Mouse (Mus musculus) embryonic fibroblast, embryonic 13.5 days (primary cell): ENCODE measurements at regions not wholly inside any gene's neighbourhood (a gene's known extent, or its start where the extent isn't known, plus 50 kb on each side); places are given as distances from the start of the nearest gene placed in this dataset.

Experiments
- H3K27ac ChIP-seq: 2 replicates; pipeline ENCODE4 v1.5.1; 2012; ENCODE audit warnings: low read length, control low read depth, inconsistent platforms; ENCODE audit not compliant: insufficient read depth
- H3K4me1 ChIP-seq: 2 replicates; pipeline ENCODE4 v1.6.1; 2011; ENCODE audit warnings: low read length; ENCODE audit not compliant: control insufficient read depth, insufficient read depth
- H3K4me3 ChIP-seq: 2 replicates; pipeline ENCODE4 v1.5.1; 2011; ENCODE audit warnings: mild to moderate bottlenecking, control low read depth, low read length; ENCODE audit not compliant: insufficient read depth
- CTCF ChIP-seq: IDR thresholded peaks from 2 replicates; pipeline ENCODE4 v1.5.1; 2011; ENCODE audit warnings: mild to moderate bottlenecking, control low read depth, low read length, moderate library complexity, borderline replicate concordance; ENCODE audit not compliant: insufficient read depth
- POLR2A ChIP-seq: IDR thresholded peaks from 2 replicates; pipeline ENCODE4 v1.6.1; 2011; ENCODE audit warnings: low read depth, mild to moderate bottlenecking, control low read depth, low read length, moderate library complexity

DNA sequence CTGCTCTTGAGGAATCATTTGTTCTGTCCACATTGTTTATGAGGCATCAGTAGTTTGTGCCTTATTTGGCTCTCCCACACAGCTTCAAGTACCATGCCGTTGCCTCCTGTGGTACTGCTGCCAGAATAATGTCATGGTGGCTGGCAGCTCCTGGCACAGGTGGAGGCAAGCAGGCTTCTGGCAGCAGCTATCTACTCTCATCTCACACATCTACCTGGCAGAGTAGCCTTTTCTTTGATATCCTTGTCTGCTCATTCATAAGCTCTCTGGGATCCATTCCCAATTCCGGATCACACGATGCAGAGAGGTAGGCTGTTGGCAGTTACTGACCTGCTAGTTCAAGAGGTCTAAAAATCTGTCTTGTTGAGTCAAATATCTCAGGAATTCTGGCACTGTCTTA is 373.6 kb upstream of the Depdc1a start:
- no peak overlapping the region for H3K4me3 ChIP-seq
- H3K4me1 ChIP-seq, result no peaks in the 10 kb centered on the region
- H3K27ac ChIP-seq, result no peak overlapping the region
- TF ChIP-seq CTCF, result no peak
- TF ChIP-seq POLR2A, result no peak

DNA sequence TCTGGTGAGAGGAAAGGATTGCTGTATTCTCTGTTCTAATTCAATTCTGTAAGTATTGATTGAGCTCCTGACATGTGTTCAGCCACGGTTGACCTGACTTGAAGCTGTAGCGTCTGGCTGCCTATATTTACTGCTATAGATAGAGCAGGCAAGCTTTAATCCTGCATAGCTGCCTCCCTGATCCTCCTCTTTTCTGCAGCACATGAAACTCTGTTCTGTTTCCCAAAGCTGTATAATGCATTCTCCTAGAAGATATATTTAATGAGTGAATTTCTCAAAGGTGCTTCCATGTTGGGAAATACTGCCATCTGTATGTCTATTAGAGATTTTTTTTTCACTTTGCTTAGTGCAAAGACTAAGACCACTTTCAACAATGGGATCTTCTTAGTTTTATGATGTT is 351.4 kb upstream of the Depdc1a start:
- no peak overlapping the region for H3K4me3 ChIP-seq
- TF ChIP-seq CTCF, result no peak
- no peak for TF ChIP-seq POLR2A
- no peak overlapping the region for H3K27ac ChIP-seq
- H3K4me1 ChIP-seq, result no peaks in the 10 kb centered on the region

DNA sequence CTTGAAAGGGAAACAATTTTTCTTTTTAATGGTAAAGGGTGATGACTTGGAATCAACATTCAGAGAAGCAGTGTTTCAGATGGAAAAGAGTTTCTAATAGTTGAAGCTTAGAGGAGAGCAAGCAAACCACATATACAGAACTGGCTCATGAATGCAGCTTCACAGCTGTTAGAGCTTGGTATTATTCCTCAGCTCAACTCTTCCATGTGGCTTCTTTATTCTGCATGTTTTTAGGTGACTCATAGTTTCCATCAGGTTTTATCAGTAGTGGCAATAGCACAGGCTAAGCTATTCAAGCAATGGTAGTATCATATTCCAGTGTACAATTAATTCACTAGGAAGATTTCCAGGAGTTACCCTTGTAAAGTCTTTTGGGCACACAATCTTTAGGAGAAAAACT is 313.7 kb upstream of the Depdc1a start:
- H3K4me3 ChIP-seq, result no peak overlapping the region
- 0 out of 2 replicates have a peak overlapping the region, but pooled peaks have one; percentile 47 for H3K27ac ChIP-seq
- no peaks in the 10 kb centered on the region for H3K4me1 ChIP-seq
- TF ChIP-seq POLR2A (no peak), CTCF (no peak)

DNA sequence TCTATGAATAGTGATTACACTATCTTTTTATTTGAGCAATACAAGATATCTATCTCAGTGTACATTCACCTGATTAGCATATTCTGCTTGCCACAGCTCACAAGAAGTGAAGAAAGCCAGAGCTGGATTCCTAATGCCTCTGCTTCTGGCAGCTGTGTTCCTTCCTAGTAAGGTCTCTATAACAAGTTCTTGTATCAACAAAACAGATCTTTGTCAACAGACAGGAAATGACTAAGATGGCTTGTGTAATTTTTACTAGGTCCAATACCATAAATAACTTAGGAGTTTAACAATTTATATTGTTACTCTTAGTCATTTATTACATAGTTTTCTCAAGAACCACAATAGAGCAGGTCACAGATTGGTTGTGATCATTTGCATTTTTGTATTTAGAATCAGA is 302.0 kb upstream of the Depdc1a start:
- TF ChIP-seq POLR2A (no peak), CTCF (no peak)
- Histone ChIP-seq H3K4me1 (no peaks in the 10 kb centered on the region), H3K4me3 (no peak overlapping the region), H3K27ac (no peak overlapping the region)
